13 mouse cellular contexts compared by ENCODE assay signal in the genomic region with DNA sequence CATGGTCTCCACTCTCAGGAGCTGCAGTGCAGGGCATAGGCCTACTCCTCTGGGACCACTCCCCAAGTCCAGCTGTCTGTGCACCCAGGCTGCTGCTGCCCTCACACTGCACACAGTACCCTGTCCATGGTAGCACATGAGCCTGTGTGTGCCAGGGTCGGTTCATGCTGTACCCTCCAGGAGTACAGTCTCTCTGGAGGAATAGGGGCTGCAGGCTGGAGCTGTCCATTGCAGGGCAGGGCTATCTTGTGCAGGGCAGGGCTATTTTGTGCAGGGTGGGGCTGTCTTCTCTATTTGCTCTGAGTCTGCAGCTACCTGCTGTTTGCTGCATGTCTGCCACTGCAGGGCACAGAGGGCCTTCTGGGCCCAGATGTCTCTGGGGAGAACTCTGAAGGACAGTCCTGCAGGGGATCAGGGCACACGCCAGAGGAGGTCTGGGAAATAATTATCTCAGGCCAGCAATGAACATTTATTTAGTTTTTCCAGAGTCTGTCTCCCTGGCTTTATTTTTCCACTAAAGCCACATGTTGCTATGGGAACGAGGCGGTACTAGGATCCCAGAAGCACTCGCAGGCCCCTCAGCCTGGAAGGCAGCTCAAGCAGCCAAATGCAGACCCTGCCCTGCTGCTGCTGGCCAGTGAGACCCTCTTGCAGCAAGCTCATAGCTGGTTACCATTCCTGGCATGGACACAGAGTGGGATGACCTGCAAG.
DNase-seq lines count a peak whose midpoint lies in the region; ATAC-seq lines count a peak whose summit lies in the region.
"Had no signal": no experiment of that assay in that cellular context is flagged by ENCODE, and none has a peak within 500 bp of the region (broad histone marks: within the 10 kb centered on the region; RNA-seq: fewer than 3 reads in every experiment).

No protein-coding gene starts in this region.

- H3K9ac ChIP-seq in heart, embryonic 14.5 days (ENCODE audit: low read length) = no peak overlapping the region
- no peak overlapping the region for H3K9ac ChIP-seq in hindbrain, embryonic 13.5 days
- H3K9ac ChIP-seq in midbrain, embryonic 12.5 days (replicated peaks) = no peak overlapping the region
- no peak overlapping the region for H3K9ac ChIP-seq in liver, embryonic 11.5 days (ENCODE audit: low read depth, low read length)

- H3K36me3 ChIP-seq in heart, embryonic 14.5 days (ENCODE audit: control insufficient read depth, insufficient read depth, low read length) = peaks cover under 1% of the 10 kb centered on the region; the same call in 1 of the 2 replicates
- no peaks in the 10 kb centered on the region for H3K36me3 ChIP-seq in embryonic facial prominence, embryonic 10.5 days (replicated peaks)
- no peaks in the 10 kb centered on the region for H3K36me3 ChIP-seq in hindbrain, embryonic 13.5 days
- no peaks in the 10 kb centered on the region for H3K36me3 ChIP-seq in midbrain, embryonic 12.5 days
- H3K36me3 ChIP-seq in liver, embryonic 11.5 days (ENCODE audit: control insufficient read depth, insufficient read depth, low read length) = no peaks in the 10 kb centered on the region

- no peak overlapping the region for H3K27ac ChIP-seq in heart, embryonic 14.5 days (replicated peaks in 1 of 2; ENCODE audit: control insufficient read depth in 1 of 2, insufficient read depth in 1 of 2, low read depth in 2 of 2, low read length in 2 of 2)
- H3K27ac ChIP-seq in embryonic facial prominence, embryonic 10.5 days (replicated peaks) = peak overlapping the region; percentile 49
- H3K27ac ChIP-seq in hindbrain, embryonic 13.5 days = peak overlapping the region; percentile 40; the same call in 1 of the 2 replicates
- H3K27ac ChIP-seq in midbrain, embryonic 12.5 days (replicated peaks) = peak overlapping the region; percentile 27
- H3K27ac ChIP-seq in liver, embryonic 11.5 days (ENCODE audit: low read depth, low read length) = no peak overlapping the region

- ATAC-seq in heart, embryonic 14.5 days (ENCODE audit: insufficient number of reproducible peaks, insufficient read depth, low FRiP score, low read depth) = peak; percentile 11; the same call in 1 of the 2 replicates
- peak; percentile 18; the same call in 1 of the 2 replicates for ATAC-seq in hindbrain, embryonic 13.5 days (ENCODE audit: low FRiP score)
- peak; percentile 35; the same call in 1 of the 2 replicates for ATAC-seq in midbrain, embryonic 12.5 days (ENCODE audit: low FRiP score, low read depth)
- no peak for ATAC-seq in liver, embryonic 11.5 days (replicated peaks; ENCODE audit: low FRiP score)
- ATAC-seq: Patski had no signal

- no peak for DNase-seq in heart, adult 11 months
- DNase-seq in embryonic facial prominence, embryonic 10.5 days (ENCODE audit: low spot score) = peak; percentile 34
- DNase-seq in liver, embryonic 11.5 days (ENCODE audit: low spot score) = no peak
- DNase-seq in layer of hippocampus, adult 11-12 months (ENCODE audit: low spot score) = no peak
- no peak for DNase-seq in layer of hippocampus, adult 9-10 months (ENCODE audit: low spot score)
- DNase-seq: adrenal gland, postnatal 10 days; cerebellum, adult 11-12 months; gastrocnemius, postnatal 14 days had no signal

- peaks cover 5 to 17% of the 10 kb centered on the region in 2 experiments for H3K4me1 ChIP-seq in heart, embryonic 14.5 days (ENCODE audit: control insufficient read depth in 2 of 2, insufficient read depth in 2 of 2, low read length in 2 of 2)
- peaks cover 47% of the 10 kb centered on the region for H3K4me1 ChIP-seq in embryonic facial prominence, embryonic 10.5 days
- peaks cover 68% of the 10 kb centered on the region for H3K4me1 ChIP-seq in hindbrain, embryonic 13.5 days (replicated peaks)
- peaks cover 47% of the 10 kb centered on the region for H3K4me1 ChIP-seq in midbrain, embryonic 12.5 days
- H3K4me1 ChIP-seq in liver, embryonic 11.5 days (replicated peaks; ENCODE audit: control insufficient read depth, insufficient read depth, low read length) = peaks cover 2% of the 10 kb centered on the region; the same call in 1 of the 2 replicates

- H3K4me3 ChIP-seq in heart, embryonic 14.5 days (ENCODE audit: control insufficient read depth in 1 of 2, insufficient read depth in 1 of 2, low read depth in 1 of 2, low read length in 2 of 2) = no peak overlapping the region
- H3K4me3 ChIP-seq in embryonic facial prominence, embryonic 10.5 days = no peak overlapping the region
- H3K4me3 ChIP-seq in hindbrain, embryonic 13.5 days = no peak overlapping the region
- H3K4me3 ChIP-seq in midbrain, embryonic 12.5 days = no peak overlapping the region
- no peak overlapping the region for H3K4me3 ChIP-seq in liver, embryonic 11.5 days (ENCODE audit: low read depth, low read length)
- H3K4me3 ChIP-seq: erythroblast, embryonic 14.5 days had no signal

- H3K9me3 ChIP-seq in heart, embryonic 14.5 days (ENCODE audit: control insufficient read depth, low read length) = no peaks in the 10 kb centered on the region
- no peaks in the 10 kb centered on the region for H3K9me3 ChIP-seq in embryonic facial prominence, embryonic 10.5 days
- H3K9me3 ChIP-seq in hindbrain, embryonic 13.5 days = no peaks in the 10 kb centered on the region
- H3K9me3 ChIP-seq in midbrain, embryonic 12.5 days = no peaks in the 10 kb centered on the region
- H3K9me3 ChIP-seq in liver, embryonic 11.5 days (ENCODE audit: control insufficient read depth, low read length) = no peaks in the 10 kb centered on the region

- 52% methylated on average over 5 of the region's 5 CpGs for WGBS in heart, embryonic 14.5 days
- WGBS in embryonic facial prominence, embryonic 10.5 days = 57% methylated on average over 5 of the region's 5 CpGs
- 27% methylated on average over 5 of the region's 5 CpGs for WGBS in hindbrain, embryonic 13.5 days
- 22% methylated on average over 5 of the region's 5 CpGs for WGBS in midbrain, embryonic 12.5 days
- 65% methylated on average over 5 of the region's 5 CpGs for WGBS in liver, embryonic 11.5 days

- H3K27me3 ChIP-seq in heart, embryonic 14.5 days (ENCODE audit: control insufficient read depth, insufficient read depth, low read length) = no peaks in the 10 kb centered on the region
- H3K27me3 ChIP-seq in embryonic facial prominence, embryonic 10.5 days (replicated peaks; ENCODE audit: low read depth, poor library complexity, severe bottlenecking) = no peaks in the 10 kb centered on the region
- H3K27me3 ChIP-seq in hindbrain, embryonic 13.5 days = no peaks in the 10 kb centered on the region
- H3K27me3 ChIP-seq in midbrain, embryonic 12.5 days = no peaks in the 10 kb centered on the region; the same call in 1 of the 2 replicates
- H3K27me3 ChIP-seq in liver, embryonic 11.5 days (replicated peaks; ENCODE audit: control insufficient read depth, insufficient read depth, low read length) = no peaks in the 10 kb centered on the region
- H3K27me3 ChIP-seq: Patski had no signal

- no peak overlapping the region for H3K4me2 ChIP-seq in heart, embryonic 14.5 days (ENCODE audit: low read length)
- no peak overlapping the region for H3K4me2 ChIP-seq in hindbrain, embryonic 13.5 days
- no peak overlapping the region for H3K4me2 ChIP-seq in midbrain, embryonic 12.5 days (replicated peaks)
- H3K4me2 ChIP-seq in liver, embryonic 11.5 days = no peak overlapping the region

Comparison
In these comparisons a context has a peak if more than half of its experiments do, and no peak if none do; other contexts are left out.
1. H3K27ac ChIP-seq: peak in embryonic facial prominence, embryonic 10.5 days (single experiment), hindbrain, embryonic 13.5 days (single experiment) and midbrain, embryonic 12.5 days (single experiment); none in heart, embryonic 14.5 days (0 of 2) and liver, embryonic 11.5 days (single experiment).